Mouse (Mus musculus) heart, postnatal 36 days (tissue): Measurements from ENCODE around the gene AU022252. TPM values are rescaled to one million over a fixed set of nuclear protein-coding genes. Genes with fewer than 3 reads are reported as not detected.

Experiments used
- DNase-seq, 2 experiments: peaks; one replicate each; pipeline ENCODE4 v3.0.0; 2021 to 2022
- intact Hi-C: fragments of 180-260 bp; cut with DNase I; formaldehyde crosslinking; loops from one replicate; pipeline ENCODE4 v1.15.1; 2025
- total RNA-seq, 2 experiments: library from RNA; stranded (reverse); gene quantifications; 2 replicates each; pipeline ENCODE4 v1.2.3; 2021

Gene AU022252
- total RNA-seq, 2 experiments from 2014 or later, result 22.2 to 24.5 TPM

DNA sequence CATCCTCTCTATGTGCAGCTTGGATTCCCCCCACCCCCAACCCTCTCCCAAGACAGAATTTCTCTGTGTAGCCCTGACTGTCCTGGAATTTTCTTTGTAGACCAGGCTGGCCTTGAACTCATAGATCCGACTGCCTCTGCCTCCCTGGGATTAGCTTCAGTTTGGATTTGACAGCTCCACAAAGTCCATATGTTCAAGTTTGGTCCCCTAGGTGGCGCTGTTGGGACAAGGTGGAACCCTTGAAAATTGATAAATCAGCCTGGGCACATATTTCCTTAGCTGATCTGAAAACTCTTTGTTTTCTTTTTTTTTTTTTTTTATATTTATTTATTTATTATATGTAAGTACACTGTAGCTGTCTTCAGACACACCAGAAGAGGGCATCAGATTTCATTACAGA is 75.3 kb downstream of the AU022252 start:
- peak; percentile 60 to 78 for DNase-seq
- intact Hi-C loops, result loop anchor here (2.0 kb wide), 1 partner anchor 50 kb away; no protein-coding TSS in a partner anchor

Other genes with a start within 250 kb of the AU022252 start
- gene Slc2a1, start 124.0 kb downstream of the AU022252 start, total RNA-seq, result 10 to 100 TPM in 1 of 2 experiments, 1 to 10 TPM in 1; 9.5 to 12.7 TPM
- gene Zfp691, start 58.5 kb downstream of the AU022252 start, total RNA-seq, result 10 to 100 TPM; 20.0 to 21.5 TPM
- gene Ermap, start 42.7 kb downstream of the AU022252 start, total RNA-seq, result under 1 TPM in 1 of 2 experiments, not detected in 1; 0.11 TPM
- 10 to 100 TPM; 19.0 to 19.6 TPM for gene Svbp, start 37.4 kb downstream of the AU022252 start, total RNA-seq
- gene Tmem269, start 14.5 kb downstream of the AU022252 start, total RNA-seq, result not detected
- gene P3h1, start 203 bp upstream of the AU022252 start, total RNA-seq, result 10 to 100 TPM; 13.3 to 15.1 TPM
- gene Cldn19, start 22.7 kb upstream of the AU022252 start, total RNA-seq, result not detected
- 100 to 1,000 TPM; 786 to 814 TPM for gene Ybx1, start 61.9 kb upstream of the AU022252 start, total RNA-seq
- gene Ppih, start 87.8 kb upstream of the AU022252 start, total RNA-seq, result 10 to 100 TPM in 1 of 2 experiments, 1 to 10 TPM in 1; 9.4 to 12.2 TPM
- gene Ccdc30, start 182.8 kb upstream of the AU022252 start, total RNA-seq, result under 1 TPM in 1 of 2 experiments, not detected in 1; 0.36 TPM
- 10 to 100 TPM in 1 of 2 experiments, 1 to 10 TPM in 1; 9.6 to 12.7 TPM for gene Ppcs, start 189.7 kb upstream of the AU022252 start, total RNA-seq
- gene Zmynd12, start 190.1 kb upstream of the AU022252 start, total RNA-seq, result not detected